Mouse (Mus musculus) CH12.LX (cell line): Measurements from ENCODE around the gene Dpp6.

ENCODE experiments used
- CHD2 ChIP-seq: IDR thresholded peaks from 2 replicates; pipeline ENCODE4 v1.6.1; 2011; ENCODE audit warnings: low read length, improper control_type of control experiment
- CTCF ChIP-seq, 2 experiments: IDR thresholded peaks in 1 of 2; conservative IDR thresholded peaks in 1 of 2; 2 replicates each; pipeline ENCODE4 v1.5.1; 2011 to 2012; ENCODE audit warnings: low read depth in 2 of 2, low read length in 2 of 2, improper control_type of control experiment in 1 of 2, inconsistent platforms in 1 of 2, mild to moderate bottlenecking in 1 of 2, moderate library complexity in 1 of 2
- E2F4 ChIP-seq: IDR thresholded peaks from 2 replicates; pipeline ENCODE4 v1.6.1; 2011; ENCODE audit warnings: low read depth, low read length, improper control_type of control experiment; ENCODE audit not compliant: insufficient replicate concordance
- HCFC1 ChIP-seq: IDR thresholded peaks from 2 replicates; pipeline ENCODE4 v1.6.1; 2012; ENCODE audit warnings: low read depth, mild to moderate bottlenecking, inconsistent platforms, low read length, improper control_type of control experiment
- IRF4 ChIP-seq: IDR thresholded peaks from 2 replicates; pipeline ENCODE4 v1.6.1; 2014; ENCODE audit warnings: low read depth, mild to moderate bottlenecking, inconsistent platforms, low read length, improper control_type of control experiment
- MXI1 ChIP-seq: IDR thresholded peaks from 2 replicates; pipeline ENCODE4 v1.6.1; 2011; ENCODE audit warnings: mild to moderate bottlenecking, low read depth, low read length, improper control_type of control experiment
- MYC ChIP-seq: IDR thresholded peaks from 2 replicates; pipeline ENCODE4 v1.6.1; 2011; ENCODE audit warnings: low read depth, mild to moderate bottlenecking, improper control_type of control experiment, low read length
- NELFE ChIP-seq: IDR thresholded peaks from 2 replicates; pipeline ENCODE4 v1.6.1; 2011; ENCODE audit warnings: low read depth, low read length, improper control_type of control experiment
- NRF1 ChIP-seq: IDR thresholded peaks from 2 replicates; pipeline ENCODE4 v1.6.1; 2014; ENCODE audit warnings: low read depth, mild to moderate bottlenecking, inconsistent platforms, low read length, improper control_type of control experiment, moderate library complexity
- POLR2A ChIP-seq: IDR thresholded peaks from 2 replicates; pipeline ENCODE4 v1.6.1; 2011; ENCODE audit warnings: low read depth, mild to moderate bottlenecking, improper control_type of control experiment, low read length
- SIN3A ChIP-seq: IDR thresholded peaks from 2 replicates; pipeline ENCODE4 v1.6.1; 2012; ENCODE audit warnings: low read length, improper control_type of control experiment, inconsistent platforms
- ZC3H11A ChIP-seq: IDR thresholded peaks from 2 replicates; pipeline ENCODE4 v1.6.1; 2012; ENCODE audit warnings: low read depth, mild to moderate bottlenecking, inconsistent platforms, low read length, improper control_type of control experiment

GRCm38 (mm10) chr5:27702482-27702881 lies 885.5 kb downstream of the Dpp6 start:
- TF ChIP-seq HCFC1, result no peak
- no peak for TF ChIP-seq MYC
- no peak for TF ChIP-seq CTCF (conservative IDR thresholded peaks at IDR 0.05 in 1 of 2, IDR thresholded peaks at IDR 0.05 in 1 of 2; ENCODE audit: low read depth in 2 of 2, low read length in 2 of 2)
- TF ChIP-seq POLR2A, result no peak
- TF ChIP-seq IRF4, result no peak
- TF ChIP-seq MXI1, result no peak
- TF ChIP-seq ZC3H11A, result no peak
- TF ChIP-seq CHD2, result no peak
- TF ChIP-seq E2F4, result no peak
- TF ChIP-seq NRF1, result no peak
- no peak for TF ChIP-seq SIN3A
- no peak for TF ChIP-seq NELFE
